In genomic region chr13:34635978-34636377, GRCm38 (mm10) we compare ENCODE assay signal across 7 mouse cellular contexts. TPM values are rescaled to one million over a fixed set of nuclear protein-coding genes. Genes with fewer than 3 reads are reported as not detected.
DNase-seq lines count a peak whose midpoint lies in the region; TF ChIP-seq lines count a peak whose summit lies in the region.

No protein-coding gene starts in this region.

- H3K4me1 ChIP-seq in MEL (ENCODE audit: control insufficient read depth in 1 of 2, insufficient read depth in 2 of 2, low read length in 2 of 2): no peaks in the 10 kb centered on the region
- no peaks in the 10 kb centered on the region for H3K4me1 ChIP-seq in embryonic facial prominence, embryonic 10.5 days

- TF ChIP-seq CTCF in MEL (IDR thresholded peaks at IDR 0.05 in 2 of 3, conservative IDR thresholded peaks at IDR 0.05 in 1 of 3; ENCODE audit: control insufficient read depth in 1 of 3, insufficient read depth in 1 of 3, low read depth in 2 of 3, low read length in 3 of 3, poor library complexity in 1 of 3, severe bottlenecking in 1 of 3): peak; percentile 46 to 75 (median 74)

- peak; percentile 63 for DNase-seq in MEL (ENCODE audit: low read depth, low spot score)
- DNase-seq in adrenal gland, postnatal 10 days: peak; percentile 77
- DNase-seq in embryonic facial prominence, embryonic 10.5 days (ENCODE audit: low spot score): peak; percentile 69
- peak; percentile 78 for DNase-seq in heart, postnatal 4 days
- peak; percentile 79 for DNase-seq in layer of hippocampus, adult 9-11 months
- DNase-seq in lung, postnatal 36 days: peak; percentile 91
- DNase-seq in right cerebral cortex, postnatal 25 days: peak; percentile 76

- no peak overlapping the region for H3K9ac ChIP-seq in MEL (ENCODE audit: control insufficient read depth, low read depth, low read length, poor library complexity, severe bottlenecking)

- no peak for TF ChIP-seq POLR2A in MEL (IDR thresholded peaks at IDR 0.05; ENCODE audit: control insufficient read depth in 1 of 2, insufficient read depth in 1 of 2, low read depth in 1 of 2, low read length in 2 of 2, poor library complexity in 1 of 2)

- 60% methylated on average over 5 of the region's 5 CpGs for WGBS in embryonic facial prominence, embryonic 10.5 days

- peak; percentile 87 for TF ChIP-seq RAD21 in MEL (IDR thresholded peaks at IDR 0.05; ENCODE audit: low read depth, low read length)

- TF ChIP-seq EP300 in MEL (IDR thresholded peaks at IDR 0.05; ENCODE audit: low read depth in 1 of 2, low read length in 2 of 2): no peak

- no peaks in the 10 kb centered on the region; a peak in 1 of 4 replicates for H3K27me3 ChIP-seq in MEL (ENCODE audit: control insufficient read depth in 1 of 2, insufficient read depth in 2 of 2, low read length in 2 of 2)
- H3K27me3 ChIP-seq in embryonic facial prominence, embryonic 10.5 days (replicated peaks; ENCODE audit: low read depth, poor library complexity, severe bottlenecking): no peaks in the 10 kb centered on the region

- H3K9me3 ChIP-seq in MEL (replicated peaks; ENCODE audit: insufficient read depth, low read length): no peaks in the 10 kb centered on the region
- no peaks in the 10 kb centered on the region for H3K9me3 ChIP-seq in embryonic facial prominence, embryonic 10.5 days

- H3K4me3 ChIP-seq in MEL (ENCODE audit: control insufficient read depth in 1 of 2, insufficient read depth in 1 of 2, low read depth in 2 of 2, low read length in 2 of 2): no peak overlapping the region
- no peak overlapping the region for H3K4me3 ChIP-seq in embryonic facial prominence, embryonic 10.5 days

- H3K79me2 ChIP-seq in MEL (ENCODE audit: control insufficient read depth, insufficient read depth, low read length, poor library complexity): no peaks in the 10 kb centered on the region

- H3K36me3 ChIP-seq in MEL (ENCODE audit: control insufficient read depth in 1 of 2, insufficient read depth in 2 of 2, low read length in 2 of 2): no peaks in the 10 kb centered on the region
- H3K36me3 ChIP-seq in embryonic facial prominence, embryonic 10.5 days (replicated peaks): no peaks in the 10 kb centered on the region

- H3K27ac ChIP-seq in MEL (ENCODE audit: control insufficient read depth, low read depth, low read length): no peak overlapping the region
- no peak overlapping the region for H3K27ac ChIP-seq in embryonic facial prominence, embryonic 10.5 days (replicated peaks)

TF ChIP-seq in MEL, 35 proteins besides CTCF, POLR2A, EP300 and RAD21:
- peak; percentile 70 for TF ChIP-seq ZC3H11A (IDR thresholded peaks at IDR 0.05; ENCODE audit: low read depth, low read length)
- no peak for TF ChIP-seq MYC (IDR thresholded peaks at IDR 0.05; ENCODE audit: low read depth, low read length)
- TF ChIP-seq SMC3 (IDR thresholded peaks at IDR 0.05; ENCODE audit: low read depth, low read length): peak; percentile 94

RNA-seq across cellular contexts. Expression of gene Pxdc1, which starts 17.3 kb away (rescaled TPM):
- total RNA-seq in MEL (2012; rRNA removed): not detected in 2 replicates
- not detected for polyA plus RNA-seq in MEL (2012; ENCODE audit: insufficient read depth in 1 of 2, insufficient read length in 2 of 2, low read depth in 1 of 2, low replicate concordance in 2 of 2, missing spikeins in 1 of 2)
- total RNA-seq in adrenal gland, postnatal 10 days (2021): 10 to 100 TPM; 10.8 to 17.8 TPM
- polyA plus RNA-seq in embryonic facial prominence, embryonic 10.5 days (2016; fragmentation: Nextera tagmentation; extraction: Ambion mirVana): 4.1 TPM in 2 replicates
- total RNA-seq in heart, postnatal 4 days (2021): 10 to 100 TPM; 24.5 to 25.4 TPM

Comparison
In these comparisons a context has a peak if more than half of its experiments do, and no peak if none do; other contexts are left out.
1. RNA of gene Pxdc1, which starts 17.3 kb away (total RNA-seq): 24.5 to 25.4 TPM in heart, postnatal 4 days and 10.8 to 17.8 TPM in adrenal gland, postnatal 10 days; not detected in MEL; every median in the first group is over 10 times any median in the second.
2. Peak in every context shown above with its lines, with median percentiles within 50 percentile points of each other: DNase-seq.